Mouse (Mus musculus): ENCODE measurements around the gene Ei24.

GRCm38 (mm10) chr9:36769048-36769413 is 28.2 kb downstream of the Ei24 start:
- TF ChIP-seq EP300 (IDR thresholded peaks at IDR 0.05; ENCODE audit: low read depth), result no peak
- no peak for TF ChIP-seq CTCF (IDR thresholded peaks at IDR 0.05; ENCODE audit: low read depth)

Measured in liver, embryonic 14.5 days (tissue).